Mouse (Mus musculus) myocyte (in vitro differentiated cells): ENCODE measurements around the gene Anxa4.

Experiments
- CEBPB ChIP-seq: IDR thresholded peaks from 2 replicates; pipeline ENCODE4 v1.6.1; 2011; ENCODE audit warnings: mild to moderate bottlenecking, moderate library complexity; ENCODE audit not compliant: poor library complexity, insufficient read depth, severe bottlenecking
- E2F4 ChIP-seq: IDR thresholded peaks from one replicate; pipeline ENCODE4 v1.6.1; 2011; ENCODE audit warnings: mild to moderate bottlenecking, control low read depth, moderate library complexity; ENCODE audit not compliant: insufficient read depth
- MAX ChIP-seq: IDR thresholded peaks from one replicate; pipeline ENCODE4 v1.6.1; 2011; ENCODE audit warnings: low read depth, mild to moderate bottlenecking, control low read depth
- POLR2A ChIP-seq: IDR thresholded peaks from one replicate; pipeline ENCODE4 v1.6.1; 2011; ENCODE audit warnings: low read depth, mild to moderate bottlenecking, control low read depth, moderate library complexity; ENCODE audit not compliant: insufficient read length
- POLR2AphosphoS2 ChIP-seq: IDR thresholded peaks from one replicate; pipeline ENCODE4 v1.6.1; 2011; ENCODE audit warnings: low read depth, control low read depth; ENCODE audit not compliant: insufficient read length

GRCm38 (mm10) chr6:86784739-86785138 lies 8.6 kb downstream of the Anxa4 start:
- TF ChIP-seq E2F4 (no peak), POLR2A (no peak), POLR2AphosphoS2 (no peak), CEBPB (no peak), MAX (no peak)
